Mouse (Mus musculus): Measurements from ENCODE around the gene Tmbim6. TPM values are rescaled to one million over a fixed set of nuclear protein-coding genes. Genes with fewer than 3 reads are reported as not detected.
A peak's percentile ranks its signal among the peaks of the same experiment; 100 is the strongest.
"Not testable (repeated sequence)": the region's sequence is repeated elsewhere in the genome, so short reads cannot be mapped to it uniquely, and the experiment has no call there.

The Tmbim6 gene
- polyA plus RNA-seq, 1 experiment from 2014 or later, result 530 TPM

GRCm38 (mm10) chr15:99368583-99369266 lies 24.0 kb upstream of the Tmbim6 start:
- H3K9me3 ChIP-seq, result no peaks in the 10 kb centered on the region
- H3K9ac ChIP-seq, result peak overlapping the region; percentile 0; the same call in 1 of the 2 replicates
- no peaks in the 10 kb centered on the region for H3K36me3 ChIP-seq
- 36% methylated on average over 4 of the region's 4 CpGs for WGBS
- H3K4me2 ChIP-seq (replicated peaks), result peak overlapping the region; percentile 91
- H3K27me3 ChIP-seq (replicated peaks), result no peaks in the 10 kb centered on the region
- ATAC-seq, result no peak
- no peak overlapping the region for H3K27ac ChIP-seq
- peaks cover 23% of the 10 kb centered on the region for H3K4me1 ChIP-seq (replicated peaks)
- peak overlapping the region; percentile 85 for H3K4me3 ChIP-seq (replicated peaks)

GRCm38 (mm10) chr15:99369391-99370171 lies 23.1 kb upstream of the Tmbim6 start:
- Histone ChIP-seq H3K9me3 (no peaks in the 10 kb centered on the region), H3K36me3 (no peaks in the 10 kb centered on the region), H3K4me2 (replicated peaks) (peak overlapping the region; percentile 91), H3K9ac (peak overlapping the region; percentile 86), H3K4me3 (replicated peaks) (peak overlapping the region; percentile 85), H3K27ac (peak overlapping the region; percentile 90), H3K4me1 (replicated peaks) (peaks cover 19% of the 10 kb centered on the region), H3K27me3 (replicated peaks) (no peaks in the 10 kb centered on the region)
- 3% methylated on average over 34 of the region's 39 CpGs for WGBS
- no peak for ATAC-seq

- ATAC-seq, result peak; percentile 97
- no peaks in the 10 kb centered on the region for H3K36me3 ChIP-seq
- H3K4me3 ChIP-seq (replicated peaks), result peak within 1 kb of the TSS; percentile 85
- H3K27me3 ChIP-seq (replicated peaks), result no peaks in the 10 kb centered on the region
- WGBS, result under 1% methylated on average over 34 of the region's 48 CpGs
- no peaks in the 10 kb centered on the region for H3K9me3 ChIP-seq
- H3K4me1 ChIP-seq (replicated peaks), result peaks cover 19% of the 10 kb centered on the region
- peak within 1 kb of the TSS; percentile 91 for H3K4me2 ChIP-seq (replicated peaks)
- H3K9ac ChIP-seq, result peak within 1 kb of the TSS; percentile 86
- H3K27ac ChIP-seq, result peak within 1 kb of the TSS; percentile 90
Observed at GRCm38 (mm10) chr15:99370259-99370691, 22.4 kb upstream of the Tmbim6 start, which contains the start of gene Fmnl3. Gene Fmnl3 (minus strand): TSS chr15:99370482.

- Histone ChIP-seq H3K27ac (no peak overlapping the region), H3K9me3 (no peaks in the 10 kb centered on the region), H3K4me3 (replicated peaks) (no peak overlapping the region), H3K4me2 (replicated peaks) (no peak overlapping the region), H3K36me3 (no peaks in the 10 kb centered on the region), H3K27me3 (replicated peaks) (no peaks in the 10 kb centered on the region), H3K4me1 (replicated peaks) (peaks cover 19% of the 10 kb centered on the region), H3K9ac (no peak overlapping the region)
- 88% methylated on average over 7 of the region's 7 CpGs for WGBS
- ATAC-seq, result no peak
Observed at GRCm38 (mm10) chr15:99371526-99372340, 20.9 kb upstream of the Tmbim6 start.

- no peaks in the 10 kb centered on the region for H3K36me3 ChIP-seq
- 70% methylated on average over 9 of the region's 9 CpGs for WGBS
Observed at GRCm38 (mm10) chr15:99372761-99373160, 19.9 kb upstream of the Tmbim6 start.

GRCm38 (mm10) chr15:99375036-99375435 lies 17.6 kb upstream of the Tmbim6 start:
- H3K4me2 ChIP-seq (replicated peaks), result no peak overlapping the region
- H3K27me3 ChIP-seq (replicated peaks), result no peaks in the 10 kb centered on the region
- no peak for ATAC-seq
- 90% methylated on average over 5 of the region's 5 CpGs for WGBS
- H3K27ac ChIP-seq, result no peak overlapping the region
- peaks cover 2% of the 10 kb centered on the region; the same call in 1 of the 2 replicates for H3K4me1 ChIP-seq (replicated peaks)
- H3K4me3 ChIP-seq (replicated peaks), result no peak overlapping the region
- H3K9ac ChIP-seq, result no peak overlapping the region
- peaks cover 4% of the 10 kb centered on the region; the same call in 1 of the 2 replicates for H3K9me3 ChIP-seq
- H3K36me3 ChIP-seq, result no peaks in the 10 kb centered on the region

More at GRCm38 (mm10) chr15:99372761-99373160, 19.9 kb upstream of the Tmbim6 start:
- H3K4me1 ChIP-seq (replicated peaks), result peaks cover 19% of the 10 kb centered on the region
- no peak overlapping the region for H3K4me2 ChIP-seq (replicated peaks)
- no peak overlapping the region for H3K9ac ChIP-seq
- ATAC-seq, result no peak
- no peaks in the 10 kb centered on the region for H3K27me3 ChIP-seq (replicated peaks)
- no peaks in the 10 kb centered on the region for H3K9me3 ChIP-seq
- no peak overlapping the region for H3K27ac ChIP-seq
- H3K4me3 ChIP-seq (replicated peaks), result no peak overlapping the region

GRCm38 (mm10) chr15:99375581-99375980 lies 17.1 kb upstream of the Tmbim6 start:
- Histone ChIP-seq H3K27me3 (replicated peaks) (no peaks in the 10 kb centered on the region), H3K4me3 (replicated peaks) (no peak overlapping the region), H3K4me2 (replicated peaks) (no peak overlapping the region), H3K9ac (no peak overlapping the region), H3K9me3 (peaks cover 4% of the 10 kb centered on the region; the same call in 1 of the 2 replicates), H3K4me1 (replicated peaks) (peaks cover under 1% of the 10 kb centered on the region; the same call in 1 of the 2 replicates), H3K27ac (no peak overlapping the region), H3K36me3 (no peaks in the 10 kb centered on the region)
- WGBS, result 94% methylated on average over 3 of the region's 3 CpGs
- no peak for ATAC-seq

- Histone ChIP-seq H3K9me3 (peaks cover 4% of the 10 kb centered on the region; the same call in 1 of the 2 replicates), H3K27ac (no peak overlapping the region), H3K9ac (no peak overlapping the region), H3K4me1 (replicated peaks) (no peaks in the 10 kb centered on the region), H3K4me2 (replicated peaks) (no peak overlapping the region), H3K4me3 (replicated peaks) (no peak overlapping the region), H3K36me3 (no peaks in the 10 kb centered on the region), H3K27me3 (replicated peaks) (no peaks in the 10 kb centered on the region)
- 84% methylated on average over 5 of the region's 5 CpGs for WGBS
- no peak for ATAC-seq
Observed at GRCm38 (mm10) chr15:99376240-99376639, 16.4 kb upstream of the Tmbim6 start.

GRCm38 (mm10) chr15:99382893-99383292 lies 9.8 kb upstream of the Tmbim6 start:
- no peaks in the 10 kb centered on the region for H3K36me3 ChIP-seq
- peaks cover 4% of the 10 kb centered on the region; the same call in 1 of the 2 replicates for H3K9me3 ChIP-seq
- no peaks in the 10 kb centered on the region for H3K27me3 ChIP-seq (replicated peaks)
- no peak overlapping the region for H3K4me3 ChIP-seq (replicated peaks)
- no peaks in the 10 kb centered on the region for H3K4me1 ChIP-seq (replicated peaks)
- no peak overlapping the region for H3K9ac ChIP-seq
- no peak overlapping the region for H3K27ac ChIP-seq
- ATAC-seq, result peak; percentile 90
- no peak overlapping the region for H3K4me2 ChIP-seq (replicated peaks)

- 36% methylated on average over 6 of the region's 6 CpGs for WGBS
- no peak for ATAC-seq
- H3K27ac ChIP-seq, result no peak overlapping the region
Observed at GRCm38 (mm10) chr15:99384071-99384470, 8.6 kb upstream of the Tmbim6 start.

GRCm38 (mm10) chr15:99386110-99386509 lies 6.6 kb upstream of the Tmbim6 start:
- not testable (repeated sequence) for H3K4me3 ChIP-seq (replicated peaks); ATAC-seq; H3K9ac ChIP-seq; H3K4me1 ChIP-seq (replicated peaks); H3K27ac ChIP-seq; H3K4me2 ChIP-seq (replicated peaks); H3K27me3 ChIP-seq (replicated peaks); H3K36me3 ChIP-seq; H3K9me3 ChIP-seq
- 73% methylated on average over 3 of the region's 3 CpGs for WGBS

More at GRCm38 (mm10) chr15:99384071-99384470, 8.6 kb upstream of the Tmbim6 start:
- H3K4me3 ChIP-seq (replicated peaks), result no peak overlapping the region
- H3K36me3 ChIP-seq, result no peaks in the 10 kb centered on the region
- H3K9me3 ChIP-seq, result no peaks in the 10 kb centered on the region
- H3K27me3 ChIP-seq (replicated peaks), result no peaks in the 10 kb centered on the region
- no peaks in the 10 kb centered on the region for H3K4me1 ChIP-seq (replicated peaks)
- H3K4me2 ChIP-seq (replicated peaks), result no peak overlapping the region
- no peak overlapping the region for H3K9ac ChIP-seq

GRCm38 (mm10) chr15:99386796-99387195 lies 5.9 kb upstream of the Tmbim6 start:
- no peak overlapping the region for H3K27ac ChIP-seq
- no peak for ATAC-seq
- WGBS, result 67% methylated on average over 3 of the region's 3 CpGs

More at GRCm38 (mm10) chr15:99386796-99387195, 5.9 kb upstream of the Tmbim6 start:
- Histone ChIP-seq H3K9ac (no peak overlapping the region), H3K4me2 (replicated peaks) (no peak overlapping the region), H3K4me1 (replicated peaks) (no peaks in the 10 kb centered on the region), H3K36me3 (no peaks in the 10 kb centered on the region), H3K4me3 (replicated peaks) (no peak overlapping the region), H3K9me3 (no peaks in the 10 kb centered on the region), H3K27me3 (replicated peaks) (no peaks in the 10 kb centered on the region)
